Mouse (Mus musculus): ENCODE measurements around the gene Aldh3a2.
"Not testable (repeated sequence)": the region's sequence is repeated elsewhere in the genome, so short reads cannot be mapped to it uniquely, and the experiment has no call there.

Gene Aldh3a2

DNA sequence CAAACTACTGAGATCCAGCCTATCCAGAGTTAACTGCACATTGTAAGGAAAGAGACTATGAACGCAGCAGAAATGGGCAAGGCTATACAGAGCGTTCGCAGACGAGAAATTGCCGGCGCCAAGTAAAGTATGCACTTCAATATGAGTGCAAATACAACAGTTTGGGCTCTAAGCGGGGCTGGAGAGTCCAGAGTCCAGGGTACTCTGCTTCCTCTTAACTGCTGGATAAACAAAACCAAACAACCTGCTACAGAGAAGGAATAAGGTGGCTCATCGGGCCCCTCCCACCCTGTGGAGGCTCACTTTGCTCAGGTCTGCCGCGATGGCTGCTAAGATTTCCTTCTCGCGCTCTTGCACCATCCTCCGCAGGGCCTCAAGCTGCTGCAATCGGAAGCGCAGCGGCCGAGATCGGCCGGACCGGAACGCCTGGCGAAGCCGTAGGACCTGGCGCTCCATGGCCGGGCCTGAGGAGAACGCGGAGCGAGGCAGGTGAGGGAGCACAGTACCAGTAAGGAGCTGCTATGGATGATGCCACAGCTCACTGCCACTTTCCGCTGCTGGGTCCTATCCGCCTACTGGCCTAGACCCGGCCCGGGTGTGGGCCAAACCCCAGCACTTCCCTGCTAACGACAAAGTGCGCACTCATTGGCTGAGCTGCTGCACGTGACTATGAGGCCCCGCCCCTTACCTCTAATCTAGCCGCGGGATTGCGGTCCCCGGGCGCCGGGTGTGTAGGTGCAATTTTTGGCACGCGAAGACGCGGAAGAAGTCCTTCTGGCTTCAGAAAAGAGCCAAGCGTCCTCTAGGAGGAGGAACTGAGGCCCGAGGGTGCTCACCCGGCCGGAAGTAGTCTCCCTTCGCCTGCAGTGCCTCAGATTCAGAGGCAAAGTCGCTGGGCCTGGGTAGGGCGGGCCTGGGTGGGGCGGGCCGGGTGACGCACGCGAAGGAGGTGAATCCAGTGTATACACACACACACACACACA, at the start of gene Aldh3a2:
Gene Aldh3a2 (minus strand): TSS at position 914 of the 983 bp plus-strand sequence.
- DNase-seq, result peak; percentile 97 to 98

DNA sequence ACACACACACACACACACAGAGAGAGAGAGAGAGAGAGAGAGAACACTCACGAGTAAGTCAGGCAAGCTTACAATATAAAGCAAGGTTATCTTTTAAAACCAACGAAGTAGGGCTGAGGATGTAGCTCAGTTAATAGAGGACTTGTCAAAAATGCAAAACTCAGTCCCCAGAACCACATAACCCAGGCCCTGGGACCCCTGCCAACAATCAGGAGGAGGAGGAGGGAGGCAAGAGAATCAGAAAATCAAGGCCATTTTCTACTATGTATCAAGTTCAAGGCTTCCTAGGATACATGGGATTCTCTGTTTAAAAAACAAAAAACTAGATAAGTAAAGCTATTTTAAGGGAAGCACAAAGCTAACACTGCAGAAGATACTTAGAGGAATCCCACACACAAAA, 49.6 kb upstream of the Aldh3a2 start:
- no peak for DNase-seq

DNA sequence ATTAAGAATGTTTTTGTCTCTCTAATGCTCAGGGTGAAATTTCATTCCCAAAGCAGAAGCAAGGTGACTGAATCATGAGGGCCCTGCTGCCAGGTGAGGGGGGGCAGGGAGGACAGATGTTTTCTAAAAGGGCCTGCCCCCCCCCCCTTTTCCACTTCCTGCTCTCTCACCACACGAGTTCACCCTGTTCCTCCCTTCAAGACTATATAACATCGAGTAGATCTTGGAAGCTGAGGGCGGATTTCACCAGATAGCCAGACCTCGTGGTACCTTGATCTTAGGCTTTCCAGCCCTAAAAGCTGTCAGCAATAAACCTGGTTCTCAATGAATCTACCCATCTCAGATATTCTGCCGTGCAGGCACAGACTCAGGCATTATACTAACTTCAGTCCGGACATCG, 43.1 kb upstream of the Aldh3a2 start:
- no peak for DNase-seq

DNA sequence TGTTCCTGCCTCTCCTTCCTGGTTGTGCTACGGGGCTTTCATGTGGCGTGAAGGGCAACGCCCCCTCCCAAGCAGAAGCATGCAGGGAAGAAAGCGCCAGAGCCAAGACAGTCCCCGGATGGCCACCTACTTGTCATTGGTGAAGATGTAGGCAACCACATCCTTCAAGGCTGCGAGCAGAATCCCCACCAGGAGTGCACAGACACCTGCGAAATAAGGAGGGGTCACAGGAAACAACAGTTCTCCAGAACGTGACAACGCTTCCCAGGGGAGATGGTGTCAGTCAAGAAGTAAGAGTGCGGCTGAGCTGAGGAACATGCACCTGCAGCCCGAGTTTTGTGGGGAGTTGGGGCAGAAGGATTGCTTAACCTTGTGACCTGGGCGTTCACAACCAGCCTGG, 42.6 kb upstream of the Aldh3a2 start:
- DNase-seq, result no peak

DNA sequence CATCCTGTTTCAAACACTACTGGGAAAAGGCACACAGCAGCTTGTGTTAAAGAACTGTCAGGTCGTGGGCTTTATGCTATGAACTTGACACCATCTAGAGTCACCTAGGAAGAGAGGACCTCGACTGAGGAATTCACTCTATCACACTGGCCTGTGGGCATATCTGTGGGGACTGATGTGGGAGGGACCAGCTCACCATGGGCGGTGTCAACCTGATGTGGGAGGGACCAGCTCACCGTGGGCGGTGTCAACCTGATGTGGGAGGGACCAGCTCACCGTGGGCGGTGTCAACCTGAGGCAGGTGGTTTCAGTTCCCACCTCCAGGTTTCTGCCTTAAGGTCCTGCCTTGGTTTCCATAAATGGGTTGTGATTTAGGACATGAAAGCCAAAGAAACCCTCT, 40.5 kb upstream of the Aldh3a2 start:
- no peak for DNase-seq

DNA sequence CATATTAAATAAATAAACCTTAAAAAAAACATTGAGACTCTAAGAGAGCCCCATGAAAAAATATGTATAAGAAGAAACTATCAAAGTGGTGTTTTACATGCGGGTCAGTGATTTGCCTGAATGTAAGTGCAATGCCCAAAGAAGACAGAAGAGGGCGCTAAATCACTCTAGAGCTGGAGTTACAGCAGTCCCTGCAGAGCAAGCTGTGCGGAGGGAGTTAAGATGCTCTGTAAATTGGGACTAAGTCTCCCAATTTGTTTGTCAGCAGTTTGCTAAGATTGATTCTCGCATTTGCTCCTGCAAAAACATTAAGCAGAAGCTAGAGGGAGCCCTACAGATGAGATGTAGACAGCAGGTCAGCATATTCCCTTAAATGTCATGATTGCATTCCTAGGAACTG, 38.1 kb upstream of the Aldh3a2 start:
- peak; percentile 18 to 57 for DNase-seq

DNA sequence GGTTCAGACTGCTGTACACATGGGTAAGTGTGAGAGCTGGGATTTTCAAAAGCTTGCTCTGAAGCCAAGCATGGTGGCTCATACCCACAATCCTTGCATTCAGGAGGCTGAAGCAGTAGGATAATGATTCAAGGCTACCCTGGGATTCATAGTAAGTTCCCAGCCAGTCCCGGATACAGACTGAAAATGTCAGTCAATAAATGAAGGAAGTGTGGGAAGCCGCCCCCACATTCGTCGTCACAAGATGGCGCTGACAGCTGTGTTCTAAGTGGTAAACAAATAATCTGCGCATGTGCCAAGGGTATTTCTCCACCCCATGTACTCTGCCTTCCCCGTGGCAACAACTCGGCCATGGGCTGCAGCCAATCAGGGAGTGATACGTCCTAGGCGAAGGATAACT, 37.3 kb upstream of the Aldh3a2 start:
- not testable (repeated sequence) for DNase-seq

DNA sequence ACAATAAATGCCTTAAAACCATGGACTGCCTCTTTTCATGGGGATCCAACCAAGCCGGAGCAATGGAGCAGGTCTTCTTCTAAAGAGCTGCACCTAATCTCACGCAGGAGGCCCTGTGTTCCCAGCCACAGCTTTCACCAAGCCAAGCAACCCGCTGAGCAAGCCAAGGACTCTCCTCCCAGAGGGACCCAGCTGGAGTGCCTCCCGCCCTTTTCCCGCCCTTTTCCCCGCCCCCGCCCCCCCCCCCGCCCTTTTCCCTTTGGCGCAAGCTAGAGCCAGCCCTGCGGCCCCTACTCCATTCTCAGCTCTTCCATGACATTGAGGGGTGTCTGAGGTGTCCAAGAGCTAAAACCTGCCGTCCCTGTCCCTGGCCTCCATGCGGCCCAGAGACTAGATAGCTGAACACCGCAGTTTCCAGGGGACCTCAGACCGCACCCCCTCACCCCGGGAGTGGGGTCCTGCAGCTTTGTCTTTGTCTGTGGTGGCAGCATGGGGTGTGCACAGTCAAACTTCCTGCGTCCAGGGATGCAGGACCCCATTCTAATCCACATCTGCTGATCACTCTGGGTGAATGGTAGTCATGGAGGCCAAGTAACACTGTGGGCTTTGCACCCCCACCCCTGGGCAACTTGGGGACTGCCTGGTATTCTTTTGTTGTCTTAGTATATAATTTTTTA, 33.6 kb upstream of the Aldh3a2 start:
- no peak for DNase-seq

DNA sequence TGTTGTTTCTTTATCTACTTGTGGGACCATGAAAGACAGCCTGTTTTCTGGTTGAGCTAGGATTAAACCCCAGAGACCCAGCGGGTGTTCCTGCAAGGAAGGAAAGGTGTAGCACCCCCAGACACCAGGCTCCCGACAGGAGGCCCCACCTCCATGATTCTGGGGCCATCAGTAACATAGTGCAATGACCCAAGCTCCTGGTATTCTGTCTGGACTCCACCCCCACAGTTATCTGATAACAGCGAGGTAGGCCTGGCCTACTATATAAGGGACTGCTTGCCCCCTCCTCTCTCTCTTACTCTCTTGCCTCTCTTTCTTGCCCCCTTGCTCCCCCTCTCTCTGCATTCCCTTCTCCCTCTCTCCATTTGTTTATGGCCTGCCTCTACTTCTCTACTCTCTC, 32.9 kb upstream of the Aldh3a2 start:
- DNase-seq, result no peak

DNA sequence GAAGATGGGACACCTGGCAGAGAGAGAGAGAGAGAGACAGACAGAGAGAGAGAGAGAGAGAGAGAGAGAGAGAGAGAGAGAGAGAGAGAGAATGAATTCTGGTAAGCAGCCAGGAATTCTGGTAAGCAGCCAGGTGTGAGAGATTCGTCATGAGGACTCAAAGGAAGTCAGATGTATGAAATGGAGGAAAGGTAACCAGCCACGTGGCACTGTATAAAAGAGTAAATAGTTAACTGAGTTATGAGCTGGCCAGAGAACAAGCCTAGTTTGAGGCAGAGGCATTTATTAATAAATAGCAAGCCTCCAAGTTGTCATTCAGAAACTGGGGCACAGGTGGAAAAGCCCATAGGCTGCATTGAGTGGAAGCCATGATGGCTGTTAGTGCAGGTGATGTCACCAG, 30.6 kb upstream of the Aldh3a2 start:
- no peak for DNase-seq

DNA sequence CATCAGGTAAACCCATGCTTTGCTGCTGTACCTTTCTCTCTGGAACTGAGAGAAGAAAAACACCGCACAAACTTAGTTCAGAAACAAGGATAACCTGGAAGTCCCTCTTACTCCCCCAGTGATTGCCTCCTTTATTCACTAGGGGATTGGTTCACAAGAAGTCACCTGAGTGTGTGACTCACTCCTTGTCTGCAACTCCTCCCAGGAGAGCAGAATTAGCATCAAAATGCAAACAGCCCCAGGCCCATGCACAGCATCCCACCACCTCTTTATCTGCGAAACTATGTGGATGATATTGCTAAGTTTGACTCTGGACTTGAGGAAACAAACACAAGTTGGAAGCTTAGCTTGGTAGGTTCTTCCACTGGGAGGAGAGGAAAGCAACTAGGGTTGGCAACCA, 30.1 kb upstream of the Aldh3a2 start:
- DNase-seq, result no peak

DNA sequence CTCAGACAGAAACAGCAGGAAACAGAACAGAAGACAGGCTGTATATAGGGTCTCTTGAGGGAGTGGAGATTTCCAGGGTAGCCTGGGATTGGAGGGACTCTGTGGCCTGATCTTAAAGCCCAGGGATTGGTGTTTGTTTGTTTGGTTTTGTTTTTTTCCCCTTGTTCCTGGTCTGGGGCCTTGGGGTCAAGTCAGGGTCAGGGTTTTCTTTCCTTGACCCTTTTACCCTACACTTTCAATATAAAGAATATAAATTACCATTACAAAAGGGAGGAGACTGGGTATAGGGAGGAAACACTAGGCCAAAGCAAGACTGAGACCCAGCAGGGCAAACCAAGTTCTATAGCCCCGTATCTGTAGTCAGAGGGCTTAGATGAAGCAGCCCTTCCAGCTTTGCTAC, 29.3 kb upstream of the Aldh3a2 start:
- no peak for DNase-seq

DNA sequence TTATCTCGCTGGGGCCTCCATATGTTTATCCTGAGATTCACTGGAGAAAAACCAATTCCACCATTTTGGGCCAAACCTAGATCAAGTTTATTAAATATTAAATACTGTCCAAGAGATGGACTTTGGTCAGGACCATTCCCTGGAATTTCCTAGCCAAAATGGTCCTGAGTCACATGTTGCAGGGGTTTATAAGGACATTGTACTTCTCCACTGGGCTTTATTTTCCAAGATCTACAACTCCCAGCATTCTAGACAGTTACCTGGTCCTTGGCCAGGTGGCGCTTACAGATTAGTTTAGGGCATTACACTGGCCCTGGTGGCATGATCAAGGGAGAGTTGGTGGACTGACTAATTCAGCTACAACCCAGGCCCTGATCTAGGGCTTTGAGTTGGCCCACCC, 28.3 kb upstream of the Aldh3a2 start:
- DNase-seq, result no peak

DNA sequence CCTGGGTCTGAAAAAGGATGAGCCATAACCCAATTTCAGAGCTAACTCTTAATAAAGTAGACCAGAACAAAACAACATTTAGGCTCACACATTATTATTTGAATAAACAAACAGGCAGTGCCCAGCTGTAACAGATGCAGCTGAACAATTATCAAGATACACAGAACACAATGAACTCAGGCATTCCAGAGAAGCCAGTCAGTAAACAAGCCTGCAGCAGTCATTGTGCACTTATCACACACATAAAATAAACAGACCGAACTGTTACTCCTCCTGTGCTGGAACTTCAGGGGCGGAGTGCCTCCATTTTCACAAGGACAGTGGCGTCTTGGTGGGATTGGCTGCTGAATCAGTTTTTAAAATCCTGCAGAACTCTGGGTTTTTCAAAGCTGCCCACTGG, 27.2 kb upstream of the Aldh3a2 start:
- DNase-seq, result no peak

DNA sequence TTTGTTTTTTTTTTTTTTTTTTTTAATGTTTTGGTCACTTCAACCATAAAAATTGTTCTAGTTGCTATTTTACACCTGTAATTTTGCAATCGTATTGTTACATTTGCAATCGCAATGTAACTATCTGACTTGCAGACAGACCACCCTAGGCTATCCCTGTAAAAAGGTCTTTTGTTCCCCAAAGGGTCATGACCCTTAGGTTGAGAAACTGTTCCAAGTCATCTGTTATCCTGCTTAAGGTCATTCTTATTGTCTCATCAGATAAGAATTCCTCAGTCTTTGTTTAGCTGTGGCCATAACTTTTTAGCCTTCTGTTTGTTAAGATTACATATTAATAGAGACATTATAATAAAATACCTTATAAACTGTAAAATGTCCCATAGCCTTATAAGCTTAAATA, 26.0 kb upstream of the Aldh3a2 start:
- no peak for DNase-seq

DNA sequence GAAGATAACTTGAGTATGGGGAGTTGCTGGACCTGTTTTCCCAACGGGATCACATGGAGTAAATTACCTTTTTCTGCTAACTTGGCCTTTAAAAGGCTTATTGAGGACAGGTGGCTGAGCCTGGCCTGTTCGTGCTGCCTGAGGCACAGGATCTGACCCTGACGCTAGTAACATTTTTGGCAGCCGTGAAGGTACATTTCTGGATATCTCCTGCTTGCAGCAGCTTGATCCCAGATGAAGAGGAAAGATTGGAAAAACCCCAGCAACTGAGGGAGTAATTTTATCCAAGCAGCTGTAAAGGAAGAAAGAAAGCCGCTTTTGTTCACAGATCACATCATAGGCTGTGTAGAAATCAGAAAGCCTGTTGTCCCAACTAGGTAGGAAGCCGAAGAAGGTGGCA, 17.1 kb upstream of the Aldh3a2 start:
- no peak for DNase-seq

DNA sequence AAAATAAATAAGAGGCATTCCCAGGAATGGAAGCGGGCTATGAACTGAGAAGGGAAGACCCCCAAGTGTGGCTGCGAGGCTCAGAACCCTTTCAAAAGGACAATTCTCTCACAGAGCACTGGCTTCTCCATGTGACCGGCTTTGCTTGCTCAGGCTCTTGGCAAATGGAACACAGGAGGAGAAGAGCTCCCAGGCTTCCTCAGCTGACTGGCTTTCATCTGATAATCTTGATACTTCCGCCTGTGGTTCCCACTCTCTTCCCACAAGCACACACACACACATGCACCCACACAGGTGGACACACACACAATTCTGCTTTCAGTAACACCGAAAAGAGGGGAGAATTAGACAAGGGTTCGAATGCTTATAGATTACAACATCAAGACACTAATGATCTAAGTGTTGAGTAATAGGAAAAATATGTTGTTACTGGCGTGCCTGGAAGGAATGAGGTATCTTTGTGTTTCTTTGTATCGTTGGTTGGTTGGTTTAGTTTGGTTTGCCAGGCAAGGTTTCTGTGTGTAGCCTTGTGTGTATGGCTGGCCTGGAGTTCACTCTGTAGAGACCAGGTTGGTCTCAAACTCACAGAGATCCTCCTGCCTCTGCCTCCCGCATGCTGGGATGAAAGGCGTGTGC, 16.3 kb upstream of the Aldh3a2 start:
- no peak for DNase-seq

DNA sequence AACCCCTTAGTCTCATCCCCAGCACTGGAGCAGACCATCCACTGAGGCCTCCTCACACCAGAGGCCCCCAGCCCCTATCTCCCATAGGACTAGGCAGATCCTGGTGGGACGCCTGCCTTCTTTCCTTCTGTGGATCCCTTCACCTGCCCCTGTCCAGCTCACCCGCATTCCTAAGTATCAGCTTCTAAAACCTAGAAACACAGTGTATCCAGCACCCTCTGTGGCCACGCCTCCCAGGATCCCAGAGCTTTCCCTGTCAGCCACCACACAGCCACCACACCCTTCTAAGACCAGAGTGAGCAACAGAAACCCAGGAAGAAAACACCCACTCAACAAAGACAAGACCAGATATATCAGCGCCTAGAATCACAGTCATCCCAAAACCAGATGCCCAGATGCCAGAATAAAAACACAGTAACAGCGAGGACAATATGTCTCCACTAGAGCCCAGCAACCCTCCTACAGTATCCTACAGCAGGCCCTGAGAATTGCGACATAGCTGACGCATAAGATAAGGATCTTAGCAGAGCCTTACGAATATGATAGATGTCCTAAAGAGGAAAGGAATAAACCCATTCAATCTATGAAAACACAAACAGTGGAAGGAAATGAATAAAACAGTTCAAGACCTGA, 11.3 kb upstream of the Aldh3a2 start:
- DNase-seq, result no peak

DNA sequence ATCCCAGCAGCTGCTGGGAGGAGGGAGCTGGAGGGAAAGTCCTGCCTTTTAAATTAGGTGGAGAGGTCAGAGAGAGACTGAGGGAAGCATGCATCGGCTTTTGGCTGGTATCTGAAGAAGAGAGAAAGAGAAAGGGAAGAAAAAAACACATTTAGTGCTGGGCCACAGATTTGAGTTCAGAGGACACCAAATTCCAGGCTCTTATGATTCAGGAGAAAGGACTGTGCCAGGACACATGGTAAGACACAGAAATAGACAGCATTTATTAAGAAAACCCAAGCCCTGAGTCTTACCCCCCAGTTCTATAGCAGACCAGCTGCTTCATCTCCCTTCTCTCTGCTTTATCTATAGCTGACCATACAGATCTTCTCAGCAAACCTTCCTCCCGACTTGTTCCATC, 10.7 kb upstream of the Aldh3a2 start:
- DNase-seq, result no peak

DNA sequence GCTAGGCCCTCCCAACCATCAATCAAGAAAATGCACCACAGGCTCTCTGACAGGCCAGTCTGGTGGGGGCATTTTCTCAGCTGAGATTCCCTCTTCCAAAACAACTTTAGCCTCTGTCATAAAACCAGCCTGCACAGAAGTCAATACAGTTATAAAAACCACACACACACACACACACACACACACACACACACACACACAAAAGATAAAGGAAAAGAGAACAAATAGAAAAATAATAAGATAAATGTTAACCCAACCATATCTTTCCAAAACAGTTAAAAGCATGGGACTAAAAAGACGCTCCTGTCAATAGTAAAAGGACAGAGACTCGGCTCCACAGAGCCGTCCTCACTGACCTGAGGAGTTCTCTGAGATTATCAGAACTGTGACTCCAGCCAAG, 9.2 kb upstream of the Aldh3a2 start:
- DNase-seq, result no peak

DNA sequence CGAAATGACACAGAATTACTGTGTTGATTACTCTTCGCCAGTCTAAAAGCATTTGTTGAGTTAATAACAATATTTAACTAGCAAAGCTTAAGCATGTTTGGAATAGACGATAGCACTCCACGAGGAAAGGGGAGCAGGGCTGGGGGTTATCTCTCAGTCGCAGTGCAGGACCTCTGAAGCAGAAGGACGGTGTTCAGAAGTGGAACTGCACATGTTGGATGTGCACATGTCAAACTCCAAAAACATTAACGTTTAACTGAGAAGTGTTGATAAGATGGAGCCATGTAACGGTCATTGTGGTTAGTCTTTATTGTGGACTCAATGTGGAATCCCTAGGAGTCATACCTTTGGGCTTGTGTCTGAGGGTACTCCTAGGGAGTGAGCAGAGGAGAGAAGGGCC, 7.8 kb upstream of the Aldh3a2 start:
- no peak for DNase-seq

DNA sequence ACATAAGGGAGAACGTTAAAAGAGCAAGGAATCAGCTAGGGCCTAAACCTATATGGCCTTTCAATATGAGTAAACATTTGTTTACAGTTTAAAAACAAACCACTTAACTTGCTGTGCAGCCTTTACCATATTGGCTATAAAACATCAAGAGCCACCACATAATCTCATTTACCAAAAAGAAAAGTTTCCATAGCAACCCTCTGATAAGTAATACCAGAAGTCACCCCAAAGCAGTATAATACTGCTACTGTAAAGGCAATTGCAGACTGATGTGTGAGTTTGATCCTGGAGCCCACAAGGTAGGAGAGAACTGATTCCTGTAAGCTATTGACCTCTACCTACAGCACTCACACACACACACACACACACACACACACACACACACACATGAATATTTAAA, 7.2 kb upstream of the Aldh3a2 start:
- DNase-seq, result no peak

DNA sequence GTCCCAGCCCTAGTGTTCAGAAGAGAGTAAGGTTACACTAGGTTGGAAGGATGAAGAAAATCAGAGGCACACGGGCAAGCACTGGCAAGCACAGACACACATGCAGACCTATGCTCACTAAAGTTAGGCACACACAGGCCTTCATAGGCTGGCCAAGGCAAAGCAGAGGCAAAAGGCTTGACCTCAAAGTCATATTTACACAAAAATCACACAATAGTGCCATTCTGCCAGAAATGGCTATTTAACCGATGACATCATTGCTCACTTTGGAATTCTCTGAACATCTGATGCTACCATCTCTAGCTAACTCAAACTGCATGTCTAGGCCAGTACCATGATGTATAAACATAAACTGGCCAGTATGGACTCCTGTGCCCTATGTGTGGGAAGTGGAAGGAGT, 6.7 kb upstream of the Aldh3a2 start:
- DNase-seq, result no peak

Measured in cerebellum, postnatal 14 days (tissue).